Mouse (Mus musculus): ENCODE data around the gene Phlda1. TPM values are rescaled to one million over a fixed set of nuclear protein-coding genes. Genes with fewer than 3 reads are reported as not detected.

Phlda1 gene
- polyA plus RNA-seq, 1 experiment from 2014 or later, result 6.5 TPM

DNA sequence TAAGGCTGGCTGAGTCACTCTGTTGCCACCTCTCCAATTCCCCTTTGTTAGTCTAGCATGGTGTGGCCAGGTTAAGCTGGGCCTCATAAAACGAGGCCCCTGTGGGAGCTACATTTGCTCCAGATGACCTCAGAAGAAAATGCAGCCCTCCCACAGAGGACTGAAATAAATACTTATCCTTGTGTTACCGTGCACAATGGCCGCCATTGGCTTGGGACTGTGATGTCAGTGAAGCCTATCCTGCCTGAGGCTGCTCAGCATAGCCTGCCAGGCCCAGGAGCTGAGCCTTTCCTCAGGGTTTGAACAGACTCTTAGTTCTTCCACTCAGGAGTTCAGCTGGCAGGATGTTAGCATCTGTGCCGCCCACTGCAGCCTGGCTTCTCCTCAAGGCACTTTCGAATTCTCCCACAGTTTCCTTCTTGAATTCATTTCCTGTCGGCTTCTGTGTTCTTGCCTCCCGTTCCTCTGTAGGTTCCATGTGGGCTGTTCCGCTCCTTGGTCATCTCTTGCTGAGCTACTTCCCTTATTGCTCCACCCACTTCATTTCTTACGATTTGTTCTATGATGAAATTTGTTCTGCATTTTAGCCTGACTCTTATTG lies 33.7 kb downstream of the Phlda1 start:
- Histone ChIP-seq H3K4me3 (no peak overlapping the region), H3K27me3 (replicated peaks) (no peaks in the 10 kb centered on the region), H3K4me2 (no peak overlapping the region), H3K9me3 (replicated peaks) (no peaks in the 10 kb centered on the region), H3K4me1 (peaks cover 28% of the 10 kb centered on the region), H3K36me3 (no peaks in the 10 kb centered on the region), H3K9ac (no peak overlapping the region), H3K27ac (peak overlapping the region; percentile 15; the same call in 1 of the 2 replicates)
- no peak for ATAC-seq
- WGBS (ENCODE audit: insufficient replicate concordance), result 30% methylated on average over 9 of the region's 9 CpGs

DNA sequence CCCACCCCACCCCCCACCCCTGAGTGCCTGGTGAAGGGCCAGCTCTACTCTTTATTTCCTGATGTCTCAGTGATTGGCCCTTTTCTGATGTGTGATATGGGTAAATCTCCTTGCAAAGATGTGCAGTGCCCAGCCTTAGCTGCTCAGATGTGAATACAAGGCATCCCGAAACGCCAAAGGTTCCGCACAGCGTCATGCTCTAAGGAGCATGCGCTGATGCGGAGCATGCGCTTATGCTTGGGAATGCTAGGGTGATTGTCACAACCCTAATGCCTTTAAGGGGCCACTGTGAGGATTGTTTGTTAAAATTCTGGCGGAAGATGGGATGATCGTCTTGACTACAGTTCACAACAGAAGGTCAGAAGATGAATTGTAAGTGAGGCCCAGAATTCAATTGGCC lies 34.6 kb downstream of the Phlda1 start:
- no peaks in the 10 kb centered on the region for H3K36me3 ChIP-seq
- 84% methylated on average over 9 of the region's 9 CpGs for WGBS (ENCODE audit: insufficient replicate concordance)
- ATAC-seq, result no peak

DNA sequence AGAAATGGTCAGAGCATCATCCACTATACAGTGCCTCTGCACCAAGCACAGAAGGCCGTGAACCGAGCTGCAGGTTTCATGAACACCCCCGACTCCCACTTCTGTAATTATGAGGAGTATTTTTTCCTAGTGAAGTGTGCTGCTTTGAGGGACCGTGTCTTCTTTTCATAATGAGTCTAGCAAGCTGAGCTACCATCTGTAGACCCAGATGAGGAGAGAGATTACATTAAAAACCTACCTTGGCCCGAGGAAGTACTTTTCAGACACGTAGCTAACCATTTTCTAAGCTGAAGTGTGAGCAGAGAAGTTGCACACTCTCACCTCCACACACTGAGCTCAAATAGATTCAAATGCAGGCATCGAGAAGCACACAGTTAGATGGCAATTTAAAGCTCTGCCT lies 37.0 kb downstream of the Phlda1 start:
- Histone ChIP-seq H3K4me2 (no peak overlapping the region), H3K36me3 (no peaks in the 10 kb centered on the region), H3K27me3 (replicated peaks) (no peaks in the 10 kb centered on the region), H3K4me3 (no peak overlapping the region), H3K27ac (peak overlapping the region; percentile 27; the same call in 1 of the 2 replicates), H3K9me3 (replicated peaks) (no peaks in the 10 kb centered on the region), H3K4me1 (peaks cover 47% of the 10 kb centered on the region), H3K9ac (no peak overlapping the region)
- ATAC-seq, result no peak
- WGBS (ENCODE audit: insufficient replicate concordance), result 67% methylated on average over 7 of the region's 7 CpGs

More for the DNA sequence above, 34.6 kb downstream of the Phlda1 start:
- H3K4me1 ChIP-seq, result peaks cover 37% of the 10 kb centered on the region
- no peak overlapping the region for H3K4me2 ChIP-seq
- no peak overlapping the region for H3K27ac ChIP-seq
- H3K9me3 ChIP-seq (replicated peaks), result no peaks in the 10 kb centered on the region
- H3K9ac ChIP-seq, result no peak overlapping the region
- H3K27me3 ChIP-seq (replicated peaks), result no peaks in the 10 kb centered on the region
- no peak overlapping the region for H3K4me3 ChIP-seq

DNA sequence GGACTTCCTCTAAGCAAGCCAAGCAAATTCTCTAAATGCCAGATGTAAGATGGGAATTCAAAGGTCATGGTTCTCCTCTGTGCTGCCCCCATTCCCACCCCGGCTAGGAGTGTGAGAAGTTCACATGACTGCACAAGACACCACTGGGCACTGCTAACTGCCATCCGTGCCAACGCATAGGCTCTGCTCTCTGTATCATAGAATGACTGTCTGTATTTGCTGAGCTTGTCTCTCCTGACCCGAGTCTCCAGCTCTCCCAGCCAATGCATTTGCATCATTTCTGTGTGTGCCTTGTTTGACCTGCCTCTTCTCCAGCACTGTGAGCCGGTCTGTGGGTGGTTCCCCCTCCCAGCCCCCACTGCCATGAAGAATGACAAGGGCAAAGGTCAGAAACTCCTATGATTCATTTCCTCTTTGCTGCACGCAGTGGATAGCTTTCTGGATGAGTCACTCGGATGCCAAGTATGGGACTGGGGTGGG lies 37.7 kb downstream of the Phlda1 start:
- Histone ChIP-seq H3K27me3 (replicated peaks) (no peaks in the 10 kb centered on the region), H3K4me1 (peaks cover 47% of the 10 kb centered on the region), H3K27ac (peak overlapping the region; percentile 27), H3K9me3 (replicated peaks) (no peaks in the 10 kb centered on the region), H3K9ac (no peak overlapping the region), H3K36me3 (no peaks in the 10 kb centered on the region), H3K4me2 (0 out of 2 replicates have a peak overlapping the region, but pooled peaks have one; percentile 6), H3K4me3 (no peak overlapping the region)
- peak; percentile 69 for ATAC-seq
- WGBS (ENCODE audit: insufficient replicate concordance), result 32% methylated on average over 7 of the region's 7 CpGs

DNA sequence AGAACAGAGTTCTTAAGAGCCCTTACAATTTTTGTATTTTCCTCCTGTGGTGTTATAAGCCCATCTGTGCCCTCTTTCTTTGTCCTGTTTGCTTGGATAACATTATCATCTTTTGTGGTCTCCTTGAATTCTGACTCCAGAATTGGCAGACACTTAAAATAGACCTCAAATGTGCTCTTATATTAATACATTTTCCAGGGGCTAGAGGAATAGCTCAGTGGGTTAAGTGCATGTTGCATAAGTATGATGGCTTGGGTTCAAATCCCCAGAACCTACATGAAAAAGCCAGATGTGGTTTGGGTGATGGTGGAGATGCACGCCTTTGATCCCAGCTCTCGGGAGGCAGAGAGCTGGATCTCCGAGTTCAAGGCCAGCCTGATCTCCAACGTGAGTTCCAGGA lies 38.2 kb downstream of the Phlda1 start:
- H3K36me3 ChIP-seq, result no peaks in the 10 kb centered on the region
- ATAC-seq, result no peak
- no peak overlapping the region for H3K4me3 ChIP-seq
- no peak overlapping the region for H3K9ac ChIP-seq
- H3K9me3 ChIP-seq (replicated peaks), result no peaks in the 10 kb centered on the region
- no peaks in the 10 kb centered on the region for H3K27me3 ChIP-seq (replicated peaks)
- H3K27ac ChIP-seq, result peak overlapping the region; percentile 27; the same call in 1 of the 2 replicates
- WGBS (ENCODE audit: insufficient replicate concordance), result 68% methylated on average over 4 of the region's 4 CpGs
- no peak overlapping the region for H3K4me2 ChIP-seq
- peaks cover 47% of the 10 kb centered on the region for H3K4me1 ChIP-seq

DNA sequence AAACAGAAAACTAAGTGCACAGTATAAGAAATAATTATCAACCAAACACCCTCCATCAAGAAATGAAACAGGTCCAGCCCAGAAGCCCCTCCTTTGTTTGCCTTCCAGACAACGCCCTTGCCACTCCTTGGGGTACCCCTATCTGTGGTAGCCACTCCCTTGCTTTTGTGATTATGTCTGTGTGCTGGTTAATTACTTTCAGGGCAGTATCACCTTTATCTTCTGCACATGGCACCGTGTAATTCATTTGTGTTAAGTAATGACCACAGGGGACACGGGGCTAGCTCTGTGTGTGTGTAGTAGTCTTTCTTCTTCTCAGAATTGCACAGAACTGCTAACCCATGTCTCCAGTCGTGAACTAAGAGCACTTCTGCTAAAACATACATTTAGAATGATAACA lies 39.6 kb downstream of the Phlda1 start:
- Histone ChIP-seq H3K4me2 (peak overlapping the region; percentile 33), H3K36me3 (no peaks in the 10 kb centered on the region), H3K27ac (no peak overlapping the region), H3K9ac (no peak overlapping the region), H3K4me1 (peaks cover 41% of the 10 kb centered on the region), H3K27me3 (replicated peaks) (no peaks in the 10 kb centered on the region), H3K9me3 (replicated peaks) (no peaks in the 10 kb centered on the region), H3K4me3 (no peak overlapping the region)
- ATAC-seq, result peak; percentile 80
- 31% methylated on average over 4 of the region's 4 CpGs for WGBS (ENCODE audit: insufficient replicate concordance)

DNA sequence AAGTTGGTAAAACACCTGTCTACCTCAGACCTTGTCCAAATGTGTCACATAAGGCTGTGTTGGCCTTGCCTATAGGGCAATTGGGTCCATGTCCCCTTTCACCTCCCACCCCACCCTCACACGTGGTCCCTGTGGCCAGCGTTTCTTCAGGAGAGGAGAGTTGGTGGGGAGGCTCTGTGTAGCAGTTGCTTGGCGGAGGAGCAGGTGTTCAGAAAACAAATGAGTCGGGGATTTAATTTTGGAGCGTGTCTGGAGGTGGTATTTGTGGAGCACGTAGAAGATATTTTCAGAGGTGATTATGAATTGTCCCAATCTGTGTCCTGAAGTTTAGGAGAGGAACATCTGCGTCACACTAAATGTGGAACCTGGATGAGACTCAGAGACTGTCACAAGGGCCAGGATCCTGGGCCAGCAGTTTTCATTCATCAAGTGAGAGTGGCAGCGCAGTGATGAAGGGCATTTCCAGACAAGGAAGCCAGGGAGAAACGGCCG lies 41.8 kb downstream of the Phlda1 start:
- Histone ChIP-seq H3K4me1 (peaks cover 37% of the 10 kb centered on the region), H3K9ac (no peak overlapping the region), H3K27me3 (replicated peaks) (no peaks in the 10 kb centered on the region), H3K36me3 (no peaks in the 10 kb centered on the region), H3K4me3 (no peak overlapping the region), H3K9me3 (replicated peaks) (no peaks in the 10 kb centered on the region), H3K4me2 (no peak overlapping the region), H3K27ac (no peak overlapping the region)
- WGBS (ENCODE audit: insufficient replicate concordance), result 72% methylated on average over 10 of the region's 10 CpGs
- ATAC-seq, result no peak

DNA sequence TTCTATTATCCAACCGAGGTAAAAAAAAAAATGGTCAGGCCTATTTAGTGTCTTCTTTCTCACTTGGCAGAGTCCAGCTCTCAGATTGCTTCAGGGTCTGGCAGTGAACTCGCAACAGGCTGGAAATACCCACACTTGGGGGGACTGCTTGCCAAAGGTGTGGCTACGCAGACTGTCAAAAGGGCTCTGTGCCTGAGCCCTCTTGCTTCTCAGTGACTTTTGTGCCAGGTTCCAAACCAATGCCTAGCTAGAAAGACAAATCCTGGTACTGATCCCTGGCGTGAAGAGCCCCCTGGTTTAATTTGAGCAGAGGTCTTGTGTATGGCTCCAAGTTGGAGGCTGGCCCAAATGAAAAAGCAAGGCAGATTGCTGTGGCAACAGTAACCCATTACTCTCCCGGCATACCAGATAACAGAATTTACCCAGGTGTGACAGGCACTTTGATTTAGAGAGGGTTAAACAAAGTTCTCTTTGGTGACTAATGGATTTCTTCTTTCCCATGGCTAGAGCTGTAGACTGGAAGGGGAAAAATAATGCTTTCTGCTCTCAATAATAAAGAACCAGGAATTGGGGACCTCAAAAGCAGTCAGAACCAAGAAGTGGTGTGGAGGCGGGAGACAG lies 44.1 kb downstream of the Phlda1 start:
- no peaks in the 10 kb centered on the region for H3K9me3 ChIP-seq (replicated peaks)
- 60% methylated on average over 6 of the region's 6 CpGs for WGBS (ENCODE audit: insufficient replicate concordance)
- no peak for ATAC-seq
- no peak overlapping the region for H3K4me2 ChIP-seq
- H3K4me3 ChIP-seq, result no peak overlapping the region
- H3K27me3 ChIP-seq (replicated peaks), result no peaks in the 10 kb centered on the region
- H3K36me3 ChIP-seq, result no peaks in the 10 kb centered on the region
- no peak overlapping the region for H3K9ac ChIP-seq
- peaks cover 15% of the 10 kb centered on the region for H3K4me1 ChIP-seq
- H3K27ac ChIP-seq, result no peak overlapping the region

DNA sequence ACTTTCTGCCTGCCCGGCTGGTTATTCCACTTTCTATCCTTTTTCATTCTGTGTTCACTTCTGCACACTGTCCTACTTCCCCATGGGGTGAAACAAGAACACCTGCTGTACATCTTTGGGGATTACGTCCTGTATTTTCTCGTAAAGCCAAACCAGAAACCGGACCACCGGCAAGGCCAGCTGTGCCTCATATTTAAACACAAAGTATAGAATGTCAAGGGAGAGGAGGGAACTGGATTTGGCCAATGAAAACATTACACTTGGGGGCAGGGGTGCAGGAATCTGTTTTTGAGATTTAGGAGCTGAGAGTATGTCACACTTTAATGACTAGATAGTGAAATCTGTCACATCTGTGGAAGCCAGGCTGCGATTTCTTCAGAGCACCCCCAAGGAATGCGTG lies 47.6 kb downstream of the Phlda1 start:
- H3K27me3 ChIP-seq (replicated peaks), result no peaks in the 10 kb centered on the region
- H3K9me3 ChIP-seq (replicated peaks), result no peaks in the 10 kb centered on the region
- H3K4me2 ChIP-seq, result no peak overlapping the region
- no peak overlapping the region for H3K4me3 ChIP-seq
- no peaks in the 10 kb centered on the region for H3K36me3 ChIP-seq
- H3K9ac ChIP-seq, result no peak overlapping the region
- no peak for ATAC-seq
- peaks cover 9% of the 10 kb centered on the region for H3K4me1 ChIP-seq
- H3K27ac ChIP-seq, result no peak overlapping the region
- WGBS (ENCODE audit: insufficient replicate concordance), result 75% methylated on average over 7 of the region's 7 CpGs

DNA sequence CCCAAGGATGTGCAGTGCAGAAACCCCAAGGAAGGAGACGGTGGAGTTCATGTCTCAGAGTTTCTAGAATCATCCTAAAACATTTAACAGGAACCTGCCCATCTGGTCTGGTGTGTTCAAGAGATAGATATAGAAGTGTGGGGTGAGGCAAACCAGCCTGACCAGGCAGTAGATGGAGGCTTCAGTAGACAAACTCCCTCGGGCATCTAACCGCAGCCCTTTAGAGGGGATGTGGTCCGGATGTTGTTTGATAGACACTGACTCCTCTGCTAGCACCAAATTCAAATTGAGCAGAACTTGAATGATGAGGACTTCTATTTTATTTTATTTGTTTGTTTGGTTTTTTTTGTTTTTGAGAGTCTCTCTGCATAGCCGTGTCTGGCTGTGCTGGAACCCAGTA lies 48.6 kb downstream of the Phlda1 start:
- H3K4me1 ChIP-seq, result peaks cover 19% of the 10 kb centered on the region
- H3K4me3 ChIP-seq, result no peak overlapping the region
- 74% methylated on average over 5 of the region's 5 CpGs for WGBS (ENCODE audit: insufficient replicate concordance)
- H3K9me3 ChIP-seq (replicated peaks), result no peaks in the 10 kb centered on the region
- H3K36me3 ChIP-seq, result no peaks in the 10 kb centered on the region
- no peak overlapping the region for H3K9ac ChIP-seq
- no peaks in the 10 kb centered on the region for H3K27me3 ChIP-seq (replicated peaks)
- H3K4me2 ChIP-seq, result no peak overlapping the region
- no peak for ATAC-seq
- H3K27ac ChIP-seq, result no peak overlapping the region

DNA sequence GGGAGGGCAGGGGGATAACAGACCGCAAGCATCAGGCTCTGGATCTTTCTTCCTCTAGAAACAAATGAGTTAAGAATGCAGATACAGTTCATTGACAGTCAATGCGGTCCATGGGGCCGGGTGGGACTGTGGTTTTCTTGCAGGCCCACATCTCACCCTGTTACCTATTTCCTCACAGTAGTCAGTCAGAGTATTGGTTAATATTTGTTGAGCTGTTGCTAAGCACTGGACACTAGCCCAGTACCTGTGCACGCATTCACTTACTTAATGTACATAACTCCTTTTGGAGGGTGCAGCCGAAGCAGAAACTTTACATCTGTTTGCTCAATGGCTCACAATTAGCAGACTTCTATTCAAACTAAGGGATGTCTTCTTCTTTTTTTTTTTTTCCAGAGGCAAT lies 52.1 kb downstream of the Phlda1 start:
- Histone ChIP-seq H3K4me2 (no peak overlapping the region), H3K9me3 (replicated peaks) (no peaks in the 10 kb centered on the region), H3K27me3 (replicated peaks) (no peaks in the 10 kb centered on the region), H3K9ac (no peak overlapping the region), H3K4me1 (peaks cover 24% of the 10 kb centered on the region), H3K4me3 (no peak overlapping the region), H3K27ac (no peak overlapping the region), H3K36me3 (no peaks in the 10 kb centered on the region)
- WGBS (ENCODE audit: insufficient replicate concordance), result 70% methylated on average over 5 of the region's 5 CpGs
- peak; percentile 63; the same call in 1 of the 2 replicates for ATAC-seq
